Mouse (Mus musculus) neural tube, embryonic 13.5 days (tissue): Measurements from ENCODE around the gene Chn2. TPM values are rescaled to one million over a fixed set of nuclear protein-coding genes. Genes with fewer than 3 reads are reported as not detected.
A peak's percentile ranks its signal among the peaks of the same experiment; 100 is the strongest.

Experiments
- ATAC-seq: fragments of 200-750 bp; cut with Nextera tagmentation; 2 replicates; pipeline ENCODE4 v1.8.0; 2017; ENCODE audit warnings: low read depth, mild to moderate bottlenecking, moderate TSS enrichment, moderate library complexity
- H3K27ac ChIP-seq: fragments of 300-500 bp; sonication (generic); replicated peaks from 2 replicates; pipeline ENCODE4 v1.5.1; 2015; ENCODE audit warnings: moderate library complexity, mild to moderate bottlenecking, inconsistent platforms
- H3K27me3 ChIP-seq: fragments of 300-500 bp; sonication (generic); 2 replicates; pipeline ENCODE4 v1.6.1; 2015; ENCODE audit warnings: mild to moderate bottlenecking, inconsistent platforms
- H3K36me3 ChIP-seq: fragments of 300-500 bp; sonication (generic); 2 replicates; pipeline ENCODE4 v1.6.1; 2015; ENCODE audit warnings: mild to moderate bottlenecking, inconsistent platforms
- H3K4me1 ChIP-seq: fragments of 300-500 bp; sonication (generic); replicated peaks from 2 replicates; pipeline ENCODE4 v1.6.1; 2015; ENCODE audit warnings: inconsistent platforms
- H3K4me2 ChIP-seq: fragments of 300-500 bp; sonication (generic); 2 replicates; pipeline ENCODE4 v1.6.1; 2015; ENCODE audit warnings: inconsistent platforms, mild to moderate bottlenecking, moderate library complexity
- H3K4me3 ChIP-seq: fragments of 300-500 bp; sonication (generic); 2 replicates; pipeline ENCODE4 v1.5.1; 2015; ENCODE audit warnings: mild to moderate bottlenecking, inconsistent platforms
- H3K9ac ChIP-seq: fragments of 300-500 bp; sonication (generic); 2 replicates; pipeline ENCODE4 v1.6.1; 2015; ENCODE audit warnings: moderate library complexity, mild to moderate bottlenecking, inconsistent platforms
- H3K9me3 ChIP-seq: fragments of 300-500 bp; sonication (generic); 2 replicates; pipeline ENCODE4 v1.6.1; 2016; ENCODE audit warnings: inconsistent platforms
- WGBS: fragments of 180-500 bp; shearing (Covaris S2); methylation state at CpG from one replicate; pipeline ENCODE4 v1.1.7; 2015; 5-methylcytosine and 5-hydroxymethylcytosine counted together
- polyA plus RNA-seq: library from polyadenylated mRNA; unstranded; fragments of >200 nt; fragmentation: Nextera tagmentation; extraction: Ambion mirVana; gene quantifications from 2 replicates; pipeline ENCODE4 v1.2.1, GENCODE M21; 2015

Chn2 gene
- polyA plus RNA-seq, 1 experiment from 2014 or later: 20.6 TPM

DNA sequence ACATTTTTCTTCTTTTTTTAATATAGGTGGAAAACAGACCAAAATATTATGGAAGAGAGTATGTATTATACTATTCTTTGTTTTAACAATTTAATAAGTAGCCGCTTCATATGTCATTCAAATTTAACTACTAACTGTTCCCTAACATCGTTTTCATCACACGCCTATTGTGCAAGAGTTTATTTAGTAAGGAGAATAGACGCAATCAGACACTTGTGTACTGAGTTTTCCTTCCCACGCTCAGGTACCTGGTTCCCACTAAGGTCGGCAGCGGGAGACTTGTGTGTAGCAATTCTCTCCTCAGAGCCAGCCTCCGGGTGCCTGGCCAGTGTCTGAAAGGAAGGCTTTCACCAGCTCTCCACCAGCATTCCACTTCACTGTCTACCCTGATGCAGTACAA lies 176.3 kb downstream of the Chn2 start:
- Histone ChIP-seq H3K4me1 (peaks cover 6% of the 10 kb centered on the region; the same call in 1 of the 2 replicates), H3K27ac (no peak overlapping the region), H3K9me3 (no peaks in the 10 kb centered on the region), H3K36me3 (no peaks in the 10 kb centered on the region; the same call in 1 of the 2 replicates), H3K27me3 (no peaks in the 10 kb centered on the region), H3K4me2 (no peak overlapping the region), H3K4me3 (no peak overlapping the region), H3K9ac (no peak overlapping the region)
- 90% methylated on average over 8 of the region's 8 CpGs for WGBS
- no peak for ATAC-seq

DNA sequence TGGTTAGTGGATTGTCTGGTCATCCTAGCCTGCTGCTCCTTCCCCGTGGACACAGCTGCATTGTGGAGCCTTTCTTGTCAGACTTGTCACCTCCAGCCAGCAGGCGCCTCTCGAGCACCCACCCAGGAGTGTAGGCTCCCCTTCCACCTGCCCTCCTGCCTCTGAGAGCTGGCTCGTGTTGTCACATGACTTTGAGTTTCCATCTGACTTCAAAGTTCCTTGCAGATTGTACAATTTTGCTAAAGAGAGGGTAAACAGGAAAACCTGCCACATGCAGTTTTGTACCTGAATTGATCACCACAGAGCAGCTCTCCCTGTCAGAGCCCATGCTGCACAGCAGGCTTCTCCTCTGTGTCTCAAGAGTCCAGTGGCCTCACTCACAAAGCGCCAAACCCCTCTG lies 177.2 kb downstream of the Chn2 start:
- Histone ChIP-seq H3K36me3 (peaks cover 3% of the 10 kb centered on the region; the same call in 1 of the 2 replicates), H3K4me3 (no peak overlapping the region), H3K4me2 (no peak overlapping the region), H3K27me3 (no peaks in the 10 kb centered on the region), H3K9ac (no peak overlapping the region), H3K9me3 (no peaks in the 10 kb centered on the region), H3K4me1 (peaks cover 6% of the 10 kb centered on the region; the same call in 1 of the 2 replicates), H3K27ac (no peak overlapping the region)
- ATAC-seq: no peak
- WGBS: 84% methylated on average over 5 of the region's 5 CpGs

GRCm38 (mm10) chr6:54220124-54220523 lies 180.8 kb downstream of the Chn2 start:
- Histone ChIP-seq H3K4me3 (no peak overlapping the region), H3K4me2 (no peak overlapping the region), H3K27me3 (no peaks in the 10 kb centered on the region), H3K4me1 (peaks cover 13% of the 10 kb centered on the region), H3K9ac (no peak overlapping the region), H3K27ac (no peak overlapping the region), H3K36me3 (peaks cover 3% of the 10 kb centered on the region; the same call in 1 of the 2 replicates), H3K9me3 (no peaks in the 10 kb centered on the region)
- ATAC-seq: no peak
- 90% methylated on average over 14 of the region's 14 CpGs for WGBS

- peaks cover 23% of the 10 kb centered on the region for H3K4me1 ChIP-seq
- ATAC-seq: no peak
- peaks cover 3% of the 10 kb centered on the region; the same call in 1 of the 2 replicates for H3K36me3 ChIP-seq
- no peak overlapping the region for H3K9ac ChIP-seq
- WGBS: 87% methylated on average over 4 of the region's 4 CpGs
- H3K27ac ChIP-seq: no peak overlapping the region
- H3K27me3 ChIP-seq: no peaks in the 10 kb centered on the region
- H3K9me3 ChIP-seq: no peaks in the 10 kb centered on the region
- H3K4me3 ChIP-seq: no peak overlapping the region
- no peak overlapping the region for H3K4me2 ChIP-seq
These were observed 184.2 kb downstream of the Chn2 start for GRCm38 (mm10) chr6:54223529-54223928.

- WGBS: 65% methylated on average over 11 of the region's 11 CpGs
- ATAC-seq: no peak
- Histone ChIP-seq H3K9ac (no peak overlapping the region), H3K27ac (no peak overlapping the region), H3K27me3 (no peaks in the 10 kb centered on the region), H3K36me3 (peaks cover 3% of the 10 kb centered on the region; the same call in 1 of the 2 replicates), H3K9me3 (no peaks in the 10 kb centered on the region), H3K4me3 (no peak overlapping the region), H3K4me1 (peaks cover 26% of the 10 kb centered on the region), H3K4me2 (no peak overlapping the region)
These were observed 185.0 kb downstream of the Chn2 start for GRCm38 (mm10) chr6:54224325-54224724.

DNA sequence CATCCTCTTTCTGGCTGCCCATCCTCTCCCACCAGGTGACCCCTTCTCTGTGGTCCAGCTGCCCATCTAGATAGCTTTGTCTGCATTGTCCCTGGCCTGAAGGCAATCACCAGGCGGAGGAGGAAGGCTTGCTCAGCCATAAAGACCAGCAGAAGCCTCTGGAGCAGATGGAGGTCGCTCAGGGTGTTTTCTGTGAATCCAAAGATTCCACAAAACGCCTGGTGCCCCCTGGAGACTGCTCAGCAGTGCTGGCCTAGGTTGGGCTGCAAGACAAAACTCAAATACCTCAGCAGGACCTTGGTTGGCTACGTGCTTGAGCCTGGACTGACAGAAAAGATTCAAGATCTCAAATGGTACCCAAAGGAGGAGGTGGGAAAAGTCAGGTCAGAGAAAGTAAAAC lies 186.0 kb downstream of the Chn2 start:
- ATAC-seq: no peak
- WGBS: 34% methylated on average over 4 of the region's 4 CpGs
- no peaks in the 10 kb centered on the region for H3K27me3 ChIP-seq
- peaks cover 26% of the 10 kb centered on the region for H3K4me1 ChIP-seq
- no peak overlapping the region for H3K4me2 ChIP-seq
- no peak overlapping the region for H3K9ac ChIP-seq
- no peaks in the 10 kb centered on the region for H3K9me3 ChIP-seq
- peaks cover 3% of the 10 kb centered on the region; the same call in 1 of the 2 replicates for H3K36me3 ChIP-seq
- no peak overlapping the region for H3K27ac ChIP-seq
- no peak overlapping the region for H3K4me3 ChIP-seq

DNA sequence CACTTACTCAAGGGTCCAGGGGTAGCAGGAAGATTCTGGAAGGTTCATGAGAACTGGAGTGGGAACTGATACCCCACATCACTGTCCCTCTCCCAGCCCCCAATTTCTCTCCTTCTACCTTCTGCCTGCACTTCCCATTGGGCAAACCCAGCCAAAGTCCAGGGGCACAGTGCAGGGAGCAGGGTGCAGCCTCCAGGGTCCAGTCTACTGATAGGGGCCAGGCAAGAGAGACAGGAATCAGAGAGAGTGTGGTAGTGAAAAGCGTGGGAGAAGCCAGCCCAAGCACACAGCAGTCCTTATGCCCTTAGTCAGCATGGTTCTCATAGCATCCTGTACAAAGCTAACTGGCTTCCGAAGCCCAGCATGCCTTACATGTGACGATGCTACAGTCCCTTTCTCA lies 187.7 kb downstream of the Chn2 start:
- Histone ChIP-seq H3K27ac (no peak overlapping the region), H3K36me3 (no peaks in the 10 kb centered on the region), H3K4me2 (no peak overlapping the region), H3K4me1 (peaks cover 26% of the 10 kb centered on the region), H3K9ac (no peak overlapping the region), H3K9me3 (no peaks in the 10 kb centered on the region), H3K4me3 (no peak overlapping the region), H3K27me3 (no peaks in the 10 kb centered on the region)
- ATAC-seq: no peak
- WGBS: 97% methylated on average over 3 of the region's 3 CpGs

- ATAC-seq: no peak
- H3K4me3 ChIP-seq: no peak overlapping the region
These were observed 189.1 kb downstream of the Chn2 start for GRCm38 (mm10) chr6:54228421-54228820.

GRCm38 (mm10) chr6:54228874-54229273 lies 189.5 kb downstream of the Chn2 start:
- Histone ChIP-seq H3K36me3 (no peaks in the 10 kb centered on the region), H3K9me3 (no peaks in the 10 kb centered on the region), H3K27me3 (no peaks in the 10 kb centered on the region), H3K4me3 (no peak overlapping the region), H3K9ac (no peak overlapping the region), H3K4me1 (peaks cover 26% of the 10 kb centered on the region), H3K27ac (no peak overlapping the region), H3K4me2 (no peak overlapping the region)
- WGBS: 4% methylated on average over 2 of the region's 2 CpGs
- 0 out of 2 replicates have a peak, but pooled peaks have one; percentile 11 for ATAC-seq

More at GRCm38 (mm10) chr6:54228421-54228820, 189.1 kb downstream of the Chn2 start:
- Histone ChIP-seq H3K9me3 (no peaks in the 10 kb centered on the region), H3K4me2 (no peak overlapping the region), H3K4me1 (peaks cover 26% of the 10 kb centered on the region), H3K36me3 (no peaks in the 10 kb centered on the region), H3K27me3 (no peaks in the 10 kb centered on the region), H3K9ac (0 out of 2 replicates have a peak overlapping the region, but pooled peaks have one; percentile 22), H3K27ac (no peak overlapping the region)
- 57% methylated on average over 9 of the region's 9 CpGs for WGBS

- Histone ChIP-seq H3K27ac (no peak overlapping the region), H3K4me2 (no peak overlapping the region), H3K9me3 (no peaks in the 10 kb centered on the region), H3K4me1 (peaks cover 10% of the 10 kb centered on the region), H3K4me3 (no peak overlapping the region), H3K27me3 (no peaks in the 10 kb centered on the region), H3K9ac (no peak overlapping the region), H3K36me3 (peaks cover 3% of the 10 kb centered on the region; the same call in 1 of the 2 replicates)
- WGBS: 74% methylated on average over 13 of the region's 13 CpGs
- no peak for ATAC-seq
These were observed 192.6 kb downstream of the Chn2 start for GRCm38 (mm10) chr6:54231769-54232558.

DNA sequence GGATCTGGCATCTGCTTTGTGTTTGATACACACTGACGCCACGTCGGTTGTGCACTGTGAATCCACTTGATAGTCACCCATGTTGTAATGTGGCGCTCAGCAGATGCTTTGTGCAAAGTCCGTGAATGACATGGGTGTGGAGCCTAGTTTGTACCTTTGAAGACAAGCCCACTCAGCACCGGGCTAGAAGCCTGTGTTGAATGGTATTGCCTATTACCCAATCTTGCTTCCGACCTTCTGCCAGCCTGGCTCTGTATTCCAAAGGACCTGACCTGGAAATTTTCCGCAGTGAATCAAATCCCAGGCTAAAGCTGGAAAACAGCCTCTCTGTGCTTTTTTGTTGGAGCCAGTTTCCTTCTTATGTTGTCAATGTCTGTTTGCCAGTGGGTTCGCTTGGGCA lies 197.1 kb downstream of the Chn2 start:
- Histone ChIP-seq H3K4me1 (no peaks in the 10 kb centered on the region), H3K36me3 (peaks cover 12% of the 10 kb centered on the region), H3K9ac (no peak overlapping the region), H3K4me2 (no peak overlapping the region), H3K9me3 (peaks cover 9% of the 10 kb centered on the region), H3K27ac (no peak overlapping the region), H3K27me3 (no peaks in the 10 kb centered on the region), H3K4me3 (no peak overlapping the region)
- ATAC-seq: no peak
- 90% methylated on average over 9 of the region's 9 CpGs for WGBS

DNA sequence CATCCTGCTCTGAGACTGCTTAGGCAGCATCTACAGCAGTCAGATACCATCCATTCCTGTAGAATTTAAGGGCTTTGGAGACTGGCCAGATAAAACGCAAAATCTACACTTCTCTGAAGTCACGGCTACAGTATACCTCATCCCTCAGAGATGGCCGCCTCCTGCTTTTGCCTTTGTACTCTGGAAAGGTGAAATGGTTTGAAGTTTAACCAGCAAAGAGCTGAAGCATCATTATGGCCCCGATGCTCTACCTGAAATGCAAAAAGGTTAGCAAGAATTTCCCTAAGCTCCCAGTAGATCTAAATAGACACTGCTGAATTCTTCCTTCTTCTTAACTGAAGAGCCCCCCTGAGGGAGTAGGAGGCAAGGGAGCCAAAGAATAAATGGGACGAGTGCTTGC lies 202.4 kb downstream of the Chn2 start:
- no peak for ATAC-seq
- Histone ChIP-seq H3K4me1 (no peaks in the 10 kb centered on the region), H3K4me3 (no peak overlapping the region), H3K36me3 (peaks cover 8% of the 10 kb centered on the region), H3K27me3 (no peaks in the 10 kb centered on the region), H3K9me3 (peaks cover 9% of the 10 kb centered on the region), H3K4me2 (no peak overlapping the region), H3K27ac (no peak overlapping the region), H3K9ac (no peak overlapping the region)
- whole genome bisulfite sequencing: 80% methylated on average over 5 of the region's 5 CpGs
